Mouse (Mus musculus) right cerebral cortex, postnatal 10 days (tissue): ENCODE results near the gene Mex3d.
"Not testable (repeated sequence)": the region's sequence is repeated elsewhere in the genome, so short reads cannot be mapped to it uniquely, and the experiment has no call there.

ENCODE experiments used
- DNase-seq, 2 experiments: peaks; one replicate each; pipeline ENCODE4 v3.0.0; 2021; ENCODE audit warnings: low spot score in 2 of 2

Mex3d gene

DNA sequence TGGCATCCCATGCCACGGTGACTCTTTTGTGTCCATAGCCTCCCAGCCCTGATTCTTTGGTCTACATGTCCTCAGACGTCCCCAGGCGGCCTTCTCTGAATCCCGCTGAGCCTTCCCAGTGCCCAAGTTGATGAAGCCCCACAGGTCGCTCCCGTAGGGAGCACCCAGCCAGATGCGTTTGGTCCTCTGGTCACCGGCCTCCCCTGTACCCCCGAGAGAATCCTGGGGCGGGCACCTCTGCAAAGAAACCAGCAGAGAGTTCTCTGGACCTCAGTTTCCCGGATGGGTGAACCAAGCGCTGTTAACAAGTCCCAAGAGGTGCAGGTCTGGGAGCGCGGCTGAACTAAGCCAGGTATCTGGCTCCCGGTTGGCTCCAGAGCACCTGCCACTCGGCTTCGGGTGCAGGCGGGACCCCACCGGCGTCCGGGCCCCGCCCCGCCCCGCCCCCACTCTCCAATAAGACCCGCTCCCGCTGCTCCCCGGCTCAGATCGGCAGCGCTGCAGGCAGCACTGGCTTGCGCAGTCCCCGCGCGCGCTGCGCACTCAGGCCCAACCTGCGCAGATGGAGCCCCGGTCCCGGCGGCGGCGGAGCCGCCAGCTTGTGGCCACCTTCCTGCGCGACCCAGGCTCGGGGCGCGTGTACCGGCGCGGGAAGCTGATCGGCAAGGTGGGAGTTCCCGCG lies 31.3 kb downstream of the Mex3d start, which contains the start of gene Plk5:
Gene Plk5 (plus strand): TSS at position 459 of the 682 bp plus-strand sequence.
- no peak for DNase-seq

DNA sequence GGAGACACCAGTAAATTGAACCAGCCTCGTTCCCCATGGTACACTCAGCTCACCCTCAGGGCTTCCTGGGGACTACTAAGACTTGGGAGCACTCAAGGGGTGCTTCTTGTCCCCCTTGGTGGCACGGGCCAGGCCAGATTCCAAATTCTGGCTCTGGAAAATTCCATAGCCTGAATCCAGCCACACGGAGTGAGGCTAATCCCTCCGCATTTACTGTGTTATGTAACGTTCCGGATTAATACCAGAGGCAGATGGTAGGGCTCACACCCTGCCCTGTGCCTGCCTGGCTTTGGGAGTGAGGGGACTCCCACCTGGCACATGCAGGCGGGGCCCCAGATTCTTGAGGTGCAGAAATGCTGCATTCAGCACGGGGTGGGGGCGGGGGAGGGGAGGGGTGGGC lies 32.0 kb downstream of the Mex3d start:
- no peak for DNase-seq

DNA sequence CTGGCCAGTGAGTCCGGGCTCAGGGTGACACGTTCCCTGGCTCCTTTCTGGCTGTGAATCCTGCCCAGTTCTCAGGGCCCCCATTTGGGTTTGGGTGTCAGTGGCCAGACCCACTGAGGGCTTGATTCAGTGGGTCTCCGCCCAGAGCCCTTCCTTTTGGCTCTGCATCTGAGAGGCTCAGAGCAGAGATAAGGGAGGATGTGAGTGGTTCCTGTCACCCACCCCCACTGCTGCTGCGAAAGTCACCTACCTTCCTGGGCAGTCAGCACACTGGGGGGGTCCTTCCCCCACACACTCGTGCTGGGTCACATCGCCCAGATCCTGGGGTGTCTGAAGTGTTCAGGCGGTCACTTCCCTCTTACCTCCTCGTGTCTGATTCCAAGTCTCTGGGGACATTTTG lies 34.7 kb downstream of the Mex3d start:
- no peak for DNase-seq

DNA sequence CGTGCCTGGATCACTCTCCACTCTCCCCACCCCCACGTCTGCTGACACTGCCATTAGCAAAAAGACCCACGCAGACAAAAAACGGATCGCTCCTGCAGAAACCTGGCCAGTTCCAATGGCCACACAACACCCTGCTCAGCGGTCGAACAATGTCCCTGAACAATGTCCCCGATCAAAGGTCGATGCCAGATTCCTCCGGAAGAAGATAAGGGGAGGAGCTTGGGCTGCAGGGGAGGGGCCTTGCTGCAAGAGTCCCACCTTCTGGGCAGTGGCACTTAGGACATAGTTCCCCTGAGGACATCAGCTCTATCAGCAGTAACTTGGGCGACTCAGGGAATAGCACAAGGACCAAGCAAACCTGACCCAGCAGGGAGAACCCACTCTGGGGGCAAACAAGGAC lies 35.6 kb downstream of the Mex3d start:
- DNase-seq: no peak

DNA sequence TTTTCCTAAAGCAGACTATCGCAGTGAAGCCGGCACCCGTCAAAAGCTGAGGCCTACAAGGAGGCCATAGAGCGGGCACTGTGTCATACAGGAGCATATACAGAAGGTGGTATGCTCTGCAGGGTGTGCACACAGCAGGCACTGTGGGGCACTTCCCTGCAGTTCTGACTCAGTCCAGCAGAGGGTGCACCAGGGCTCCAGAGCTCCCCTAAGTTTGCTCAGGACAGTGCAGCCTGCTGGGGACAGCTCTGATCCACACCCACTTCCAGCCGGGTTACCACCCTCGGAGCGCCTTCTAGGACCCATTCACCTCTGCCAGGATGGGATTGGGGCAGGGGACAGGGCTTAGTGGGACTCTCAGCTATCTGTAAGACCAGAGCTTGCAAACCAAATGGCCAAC lies 37.2 kb downstream of the Mex3d start:
- peak; percentile 66 to 82 for DNase-seq

- no peak for DNase-seq
Measured at GRCm38 (mm10) chr10:80348981-80349380, 38.5 kb downstream of the Mex3d start.

GRCm38 (mm10) chr10:80348244-80348781 lies 39.1 kb downstream of the Mex3d start, which contains the start of gene Adamtsl5:
TSS of gene Adamtsl5 (minus strand) at chr10:80348412.
- peak in 1 of 2 experiments; percentile 48 for DNase-seq

DNA sequence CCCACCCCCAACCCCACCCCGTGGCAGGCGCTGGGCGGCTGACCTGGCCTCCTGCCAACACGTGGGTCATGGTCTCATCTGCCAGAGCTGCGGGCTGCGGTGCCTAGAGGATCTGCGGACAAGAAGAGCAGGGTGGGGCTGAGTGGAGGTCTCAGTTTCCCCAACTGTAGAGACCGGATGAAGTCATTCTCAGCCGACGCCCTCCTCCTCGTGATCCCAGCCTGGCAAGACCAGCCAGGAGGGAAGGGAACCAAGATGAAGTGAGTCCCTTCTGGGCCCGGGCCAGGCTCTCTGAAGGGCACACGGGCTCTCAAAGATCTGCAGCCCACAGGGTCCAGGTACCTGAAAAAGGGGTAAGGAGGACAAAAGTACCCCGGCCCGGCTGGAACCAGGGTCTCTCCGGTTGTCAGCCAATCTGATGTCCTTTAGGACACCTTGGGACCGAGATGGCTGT lies 39.9 kb downstream of the Mex3d start:
- no peak for DNase-seq

GRCm38 (mm10) chr10:80345929-80346328 lies 41.5 kb downstream of the Mex3d start:
- DNase-seq: not testable (repeated sequence)

GRCm38 (mm10) chr10:80345122-80345521 lies 42.3 kb downstream of the Mex3d start:
- DNase-seq: no peak

GRCm38 (mm10) chr10:80344131-80344661 lies 43.3 kb downstream of the Mex3d start:
- DNase-seq: no peak

DNA sequence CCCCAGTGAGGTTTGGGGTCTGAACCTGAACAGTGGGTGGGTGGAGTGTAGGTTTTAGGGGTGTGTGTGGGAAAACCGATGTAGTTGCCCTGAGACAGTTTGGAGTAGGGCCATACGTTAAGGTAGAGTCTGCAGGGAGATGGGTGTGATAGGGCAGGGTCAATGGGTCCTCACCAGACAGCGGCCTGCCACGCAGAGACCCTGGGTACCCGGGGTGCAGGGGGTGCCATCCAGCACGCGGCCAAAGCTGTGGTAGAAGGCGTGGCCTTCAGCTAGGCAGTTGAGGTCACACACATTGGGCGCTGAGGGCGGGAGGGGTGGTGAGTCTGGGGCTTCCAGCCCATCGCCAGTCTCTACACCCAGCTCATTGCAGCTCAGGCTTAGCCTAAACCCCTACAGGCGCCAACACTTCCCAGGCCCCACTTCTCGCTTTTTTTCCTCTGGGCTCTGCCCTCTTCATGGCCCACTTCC lies 44.0 kb downstream of the Mex3d start:
- DNase-seq: no peak

GRCm38 (mm10) chr10:80342749-80343424 lies 44.6 kb downstream of the Mex3d start:
- DNase-seq: peak in 1 of 2 experiments; percentile 56

- no peak for DNase-seq
Measured at GRCm38 (mm10) chr10:80342305-80342748, 45.1 kb downstream of the Mex3d start.

GRCm38 (mm10) chr10:80341491-80342304 lies 45.8 kb downstream of the Mex3d start:
- no peak for DNase-seq

DNA sequence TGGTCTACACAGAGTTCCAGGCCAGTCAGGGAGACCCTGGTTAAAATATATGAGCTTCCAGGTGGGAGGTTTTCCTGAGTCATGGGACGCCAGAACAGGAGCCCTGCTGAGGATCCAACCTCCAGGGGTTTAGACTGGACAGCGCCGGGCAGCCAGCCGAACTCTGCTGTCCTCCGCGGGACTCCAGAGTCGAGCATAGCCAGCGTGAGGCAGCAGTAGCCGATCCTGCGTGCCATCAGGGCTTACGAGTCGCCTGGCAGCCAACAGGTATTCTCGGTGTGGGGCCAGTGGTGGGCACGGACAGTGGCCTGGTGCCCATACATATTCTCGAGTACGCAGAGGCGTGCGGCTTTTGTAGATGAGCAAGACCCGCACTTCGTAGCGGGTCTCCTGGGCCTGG lies 46.4 kb downstream of the Mex3d start:
- no peak for DNase-seq

GRCm38 (mm10) chr10:80339941-80340750 lies 47.3 kb downstream of the Mex3d start:
- DNase-seq: peak; percentile 79 to 90

- DNase-seq: no peak
Measured at GRCm38 (mm10) chr10:80336263-80336662, 51.2 kb downstream of the Mex3d start.

GRCm38 (mm10) chr10:80332525-80332989 lies 54.9 kb downstream of the Mex3d start:
- DNase-seq: no peak
